Mouse (Mus musculus) E14TG2a.4 (cell line): ENCODE results near the gene Lrrc57.
"Not testable (repeated sequence)": the region's sequence is repeated elsewhere in the genome, so short reads cannot be mapped to it uniquely, and the experiment has no call there.

Experiments used
- H3K27me3 ChIP-seq: 2 replicates; pipeline ENCODE4 v1.6.1; 2014; ENCODE audit warnings: low read length, control low read depth; ENCODE audit not compliant: insufficient read depth
- H3K36me3 ChIP-seq: 2 replicates; pipeline ENCODE4 v1.6.1; 2014; ENCODE audit warnings: low read length, control low read depth; ENCODE audit not compliant: insufficient read depth
- H3K4me1 ChIP-seq: replicated peaks from 2 replicates; pipeline ENCODE4 v1.6.1; 2014; ENCODE audit warnings: low read depth, low read length, control low read depth
- H3K4me3 ChIP-seq: replicated peaks from 2 replicates; pipeline ENCODE4 v1.5.1; 2014; ENCODE audit warnings: mild to moderate bottlenecking, low read length
- H3K9me3 ChIP-seq: 2 replicates; pipeline ENCODE4 v1.6.1; 2014; ENCODE audit warnings: low read length, control low read depth
- CTCF ChIP-seq: conservative IDR thresholded peaks from 2 replicates; pipeline ENCODE4 v1.5.1; 2014; ENCODE audit warnings: low read length
- NANOG ChIP-seq: IDR thresholded peaks from 2 replicates; pipeline ENCODE4 v1.6.1; 2014; ENCODE audit warnings: borderline replicate concordance, low read length, mixed read lengths
- POU5F1 ChIP-seq: IDR thresholded peaks from 2 replicates; pipeline ENCODE4 v1.6.1; 2014; ENCODE audit warnings: low read length, borderline replicate concordance

Gene Lrrc57

GRCm38 (mm10) chr2:120577799-120578198, 31.5 kb downstream of the Lrrc57 start:
- H3K36me3 ChIP-seq, result no peaks in the 10 kb centered on the region
- H3K4me3 ChIP-seq, result no peak overlapping the region
- H3K4me1 ChIP-seq, result peaks cover 20% of the 10 kb centered on the region
- TF ChIP-seq NANOG (no peak), POU5F1 (no peak), CTCF (no peak)
- no peaks in the 10 kb centered on the region for H3K9me3 ChIP-seq
- H3K27me3 ChIP-seq, result no peaks in the 10 kb centered on the region

- TF ChIP-seq POU5F1 (no peak), CTCF (no peak), NANOG (no peak)
- H3K36me3 ChIP-seq, result no peaks in the 10 kb centered on the region
- H3K4me3 ChIP-seq, result no peak overlapping the region
- H3K9me3 ChIP-seq, result no peaks in the 10 kb centered on the region
- no peaks in the 10 kb centered on the region for H3K27me3 ChIP-seq
- peaks cover 21% of the 10 kb centered on the region for H3K4me1 ChIP-seq
Observed at GRCm38 (mm10) chr2:120575978-120576377, 33.3 kb downstream of the Lrrc57 start.

- Histone ChIP-seq H3K4me3 (no peak overlapping the region), H3K9me3 (no peaks in the 10 kb centered on the region), H3K4me1 (peaks cover 24% of the 10 kb centered on the region), H3K36me3 (no peaks in the 10 kb centered on the region), H3K27me3 (no peaks in the 10 kb centered on the region)
- TF ChIP-seq POU5F1, result no peak
- TF ChIP-seq NANOG, result no peak
- TF ChIP-seq CTCF, result no peak
Observed at GRCm38 (mm10) chr2:120575121-120575520, 34.2 kb downstream of the Lrrc57 start.

- H3K9me3 ChIP-seq, H3K4me3 ChIP-seq, H3K36me3 ChIP-seq, H3K27me3 ChIP-seq: not testable (repeated sequence)
- peaks cover 15% of the 10 kb centered on the region for H3K4me1 ChIP-seq
Observed at GRCm38 (mm10) chr2:120572161-120572560, 37.2 kb downstream of the Lrrc57 start.

- H3K27me3 ChIP-seq, result no peaks in the 10 kb centered on the region
- no peak overlapping the region for H3K4me3 ChIP-seq
- no peaks in the 10 kb centered on the region for H3K9me3 ChIP-seq
- peaks cover 21% of the 10 kb centered on the region for H3K4me1 ChIP-seq
- no peak for TF ChIP-seq CTCF
- H3K36me3 ChIP-seq, result no peaks in the 10 kb centered on the region
Observed at GRCm38 (mm10) chr2:120571081-120571480, 38.2 kb downstream of the Lrrc57 start.

GRCm38 (mm10) chr2:120567798-120568320, 41.5 kb downstream of the Lrrc57 start:
- no peak for TF ChIP-seq POU5F1
- TF ChIP-seq NANOG, result no peak
- TF ChIP-seq CTCF, result no peak
- H3K4me1 ChIP-seq, result peaks cover 29% of the 10 kb centered on the region
- H3K9me3 ChIP-seq, result no peaks in the 10 kb centered on the region
- no peaks in the 10 kb centered on the region for H3K36me3 ChIP-seq
- no peaks in the 10 kb centered on the region for H3K27me3 ChIP-seq
- H3K4me3 ChIP-seq, result peak overlapping the region; percentile 87

- Histone ChIP-seq H3K27me3 (no peaks in the 10 kb centered on the region), H3K4me1 (peaks cover 29% of the 10 kb centered on the region), H3K36me3 (no peaks in the 10 kb centered on the region), H3K9me3 (no peaks in the 10 kb centered on the region), H3K4me3 (peak within 1 kb of the TSS; percentile 87)
- no peak for TF ChIP-seq POU5F1
- TF ChIP-seq CTCF, result no peak
- no peak for TF ChIP-seq NANOG
Observed at GRCm38 (mm10) chr2:120566886-120567797, 42.2 kb downstream of the Lrrc57 start, which contains the start of gene Snap23. Gene Snap23 (plus strand): TSS chr2:120567671.

GRCm38 (mm10) chr2:120565363-120565762, 44.0 kb downstream of the Lrrc57 start:
- H3K9me3 ChIP-seq, result no peaks in the 10 kb centered on the region
- peaks cover 39% of the 10 kb centered on the region for H3K4me1 ChIP-seq
- peaks cover 16% of the 10 kb centered on the region for H3K36me3 ChIP-seq
- H3K27me3 ChIP-seq, result no peaks in the 10 kb centered on the region
- no peak for TF ChIP-seq CTCF
- TF ChIP-seq POU5F1, result no peak
- TF ChIP-seq NANOG, result no peak
- H3K4me3 ChIP-seq, result no peak overlapping the region

GRCm38 (mm10) chr2:120564548-120565188, 44.7 kb downstream of the Lrrc57 start:
- H3K36me3 ChIP-seq, result peaks cover 18% of the 10 kb centered on the region
- H3K27me3 ChIP-seq, H3K9me3 ChIP-seq, H3K4me3 ChIP-seq: not testable (repeated sequence)
- H3K4me1 ChIP-seq, result peaks cover 45% of the 10 kb centered on the region
